Mouse (Mus musculus) forebrain, embryonic 10.5 days (tissue): ENCODE measurements around the gene Pigp. TPM values are rescaled to one million over a fixed set of nuclear protein-coding genes. Genes with fewer than 3 reads are reported as not detected.
A peak's percentile ranks its signal among the peaks of the same experiment; 100 is the strongest.

Source experiments
- DNase-seq: peaks from one replicate; pipeline ENCODE4 v3.0.0-alpha.2; 2017; ENCODE audit warnings: low spot score; ENCODE audit errors: extremely low spot score
- H3K27ac ChIP-seq: fragments of 300-500 bp; sonication (generic); 2 replicates; pipeline ENCODE4 v1.5.1; 2016; ENCODE audit warnings: mild to moderate bottlenecking
- H3K27me3 ChIP-seq: fragments of 300-500 bp; sonication (generic); 2 replicates; pipeline ENCODE4 v1.6.1; 2016; ENCODE audit warnings: mild to moderate bottlenecking; ENCODE audit not compliant: poor library complexity, severe bottlenecking
- H3K36me3 ChIP-seq: fragments of 300-500 bp; sonication (generic); replicated peaks from 2 replicates; pipeline ENCODE4 v1.6.1; 2016; ENCODE audit warnings: mild to moderate bottlenecking, moderate library complexity
- H3K4me1 ChIP-seq: fragments of 300-500 bp; sonication (generic); 2 replicates; pipeline ENCODE4 v1.6.1; 2016
- H3K4me3 ChIP-seq: fragments of 300-500 bp; sonication (generic); 2 replicates; pipeline ENCODE4 v1.5.1; 2016; ENCODE audit warnings: mild to moderate bottlenecking, moderate library complexity
- H3K9me3 ChIP-seq: fragments of 300-500 bp; sonication (generic); 2 replicates; pipeline ENCODE4 v1.6.1; 2016; ENCODE audit warnings: mild to moderate bottlenecking, moderate library complexity
- WGBS: fragments of 180-500 bp; shearing (Covaris S2); methylation state at CpG from one replicate; pipeline ENCODE4 v1.1.7; 2016; 5-methylcytosine and 5-hydroxymethylcytosine counted together
- polyA plus RNA-seq: library from polyadenylated mRNA; unstranded; fragments of >200 nt; fragmentation: Nextera tagmentation; extraction: Ambion mirVana; gene quantifications from 2 replicates; pipeline ENCODE4 v1.2.1, GENCODE M21; 2016

The Pigp gene
- polyA plus RNA-seq, 1 experiment from 2014 or later, result 94.9 TPM

GRCm38 (mm10) chr16:94311416-94311815 is 60.2 kb downstream of the Pigp start:
- 85% methylated on average over 1 of the region's 1 CpGs for WGBS
- H3K36me3 ChIP-seq, result no peaks in the 10 kb centered on the region
- H3K9me3 ChIP-seq, result no peaks in the 10 kb centered on the region
- H3K27me3 ChIP-seq, result peaks cover 6% of the 10 kb centered on the region; the same call in 1 of the 2 replicates
- no peak for DNase-seq
- H3K27ac ChIP-seq, result peak overlapping the region; percentile 100; the same call in 1 of the 2 replicates
- peaks cover 38% of the 10 kb centered on the region for H3K4me1 ChIP-seq
- H3K4me3 ChIP-seq, result peak overlapping the region; percentile 83; the same call in 1 of the 2 replicates

- Histone ChIP-seq H3K27ac (no peak overlapping the region), H3K9me3 (no peaks in the 10 kb centered on the region), H3K27me3 (peaks cover 3% of the 10 kb centered on the region), H3K4me1 (peaks cover 35% of the 10 kb centered on the region), H3K4me3 (no peak overlapping the region), H3K36me3 (0 out of 2 replicates have a peak, but pooled peaks cover 3% of the 10 kb centered on the region)
- 93% methylated on average over 4 of the region's 4 CpGs for WGBS
- DNase-seq, result no peak
Measured at GRCm38 (mm10) chr16:94309025-94309424, 62.6 kb downstream of the Pigp start.

Other genes starting within 250 kb of the Pigp start
- gene Hlcs, start 58.3 kb downstream of the Pigp start, polyA plus RNA-seq, result 14.4 and 15.5 TPM in 2 replicates
- 4.6 and 5.8 TPM in 2 replicates for gene Ripply3, start 43.4 kb downstream of the Pigp start, polyA plus RNA-seq
- gene Ttc3, start 1.2 kb downstream of the Pigp start, polyA plus RNA-seq, result 304 and 306 TPM in 2 replicates
- 55.8 and 56.1 TPM in 2 replicates for gene Vps26c, start 155.0 kb upstream of the Pigp start, polyA plus RNA-seq
- gene Dyrk1a, start 198.2 kb upstream of the Pigp start, polyA plus RNA-seq, result 9.1 TPM in 2 replicates